Mouse (Mus musculus) thymus, adult 2 months (tissue): ENCODE data around the gene Kdm1a.

ENCODE experiments used
- CTCF ChIP-seq: fragments of 200-500 bp; IDR thresholded peaks from 2 replicates; pipeline ENCODE4 v1.5.1; 2012; ENCODE audit warnings: mild to moderate bottlenecking, control low read depth, low read length, moderate library complexity, borderline replicate concordance; ENCODE audit not compliant: control insufficient read depth, poor library complexity, insufficient read depth; ENCODE audit errors: extremely low read depth
- POLR2A ChIP-seq: fragments of 200-500 bp; IDR thresholded peaks from 2 replicates; pipeline ENCODE4 v1.6.1; 2012; ENCODE audit warnings: mild to moderate bottlenecking, low read length, control low read depth, moderate library complexity; ENCODE audit not compliant: control insufficient read depth, poor library complexity, insufficient read depth; ENCODE audit errors: extremely low read depth

GRCm38 (mm10) chr4:136560270-136560991 lies 42.1 kb downstream of the Kdm1a start:
- TF ChIP-seq CTCF (no peak), POLR2A (no peak)
